Comparison of ENCODE assay signal across 14 mouse cellular contexts in the genomic region with DNA sequence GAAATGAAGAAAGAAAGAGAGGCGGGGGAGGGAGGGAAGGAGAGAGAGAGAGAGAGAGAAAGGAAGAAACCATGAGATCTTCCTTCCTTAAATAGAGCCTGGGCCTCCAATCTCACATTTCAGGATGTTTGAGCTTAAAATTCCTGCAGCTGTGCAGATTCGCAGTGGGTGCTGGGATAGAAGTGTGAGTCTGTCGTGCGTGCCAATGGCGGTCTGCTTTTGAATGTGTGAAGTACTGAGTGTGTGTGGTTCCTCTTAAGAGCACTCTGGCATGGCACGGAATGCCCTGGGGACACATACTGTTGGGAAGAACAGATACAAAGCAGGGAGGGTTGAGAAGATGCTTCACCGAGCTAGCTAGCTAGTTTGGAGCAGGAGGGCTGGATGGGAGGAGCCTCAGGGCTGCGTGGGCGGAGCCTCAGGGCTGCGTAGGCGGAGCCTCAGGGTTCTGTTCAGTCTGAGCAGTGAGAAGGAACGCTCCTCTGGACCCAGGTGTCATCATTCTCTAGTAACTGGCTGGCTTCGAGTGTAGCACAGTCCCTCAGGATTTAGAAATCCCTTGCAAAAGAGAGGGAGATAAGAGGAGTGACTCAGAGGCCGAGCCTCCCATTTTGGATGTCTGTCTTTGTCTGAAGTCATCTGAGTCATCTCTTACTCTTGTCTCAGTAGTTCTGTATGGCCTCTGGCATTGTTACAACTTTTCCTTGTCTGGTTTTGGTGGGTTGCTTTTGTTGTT. TPM values are rescaled to one million over a fixed set of nuclear protein-coding genes. Genes with fewer than 3 reads are reported as not detected.
DNase-seq lines count a peak whose midpoint lies in the region; ATAC-seq and TF ChIP-seq lines count a peak whose summit lies in the region.
"Had no signal": no experiment of that assay in that cellular context is flagged by ENCODE, and none has a peak within 500 bp of the region (broad histone marks: within the 10 kb centered on the region; RNA-seq: fewer than 3 reads in every experiment).

No protein-coding gene starts in this region.

- ATAC-seq in intestine, embryonic 15.5 days, result 0 out of 2 replicates have a peak, but pooled peaks have one; percentile 27
- ATAC-seq in intestine, embryonic 16.5 days, result no peak
- ATAC-seq in liver, postnatal 0 days, result peak; percentile 25; the same call in 1 of the 2 replicates
- ATAC-seq in heart, embryonic 12.5 days (ENCODE audit: insufficient number of reproducible peaks, low FRiP score), result no peak

- no peak for TF ChIP-seq CTCF in liver, postnatal 0 days (IDR thresholded peaks at IDR 0.05; ENCODE audit: low read depth)

- peak; percentile 70 for DNase-seq in A20 (ENCODE audit: low read depth, low spot score)
- DNase-seq in NIH3T3 (ENCODE audit: low read depth), result peak; percentile 79
- peak; percentile 48 for DNase-seq in liver, postnatal 0 days
- DNase-seq in gastrocnemius, postnatal 14 days, result no peak
- DNase-seq in cerebellum, adult 9-10 months, result no peak
- DNase-seq: cerebellum, postnatal 14 days; kidney, adult 9 months had no signal

- intact Hi-C loops in gastrocnemius, postnatal 14 days (cut with DNase I; ENCODE audit: low total_unique reads), result no loop called here

- no peak overlapping the region for H3K27ac ChIP-seq in intestine, embryonic 15.5 days
- H3K27ac ChIP-seq in intestine, embryonic 16.5 days (ENCODE audit: low read length), result no peak overlapping the region
- H3K27ac ChIP-seq in liver, postnatal 0 days (ENCODE audit: low read depth), result no peak overlapping the region; the same call in 1 of the 2 replicates
- no peak overlapping the region for H3K27ac ChIP-seq in heart, embryonic 12.5 days (ENCODE audit: poor library complexity, severe bottlenecking)
- H3K27ac ChIP-seq: forebrain, embryonic 10.5 days; heart, embryonic 10.5 days; limb, embryonic 10.5 days; neural tube, embryonic 13.5 days had no signal

- H3K27me3 ChIP-seq in intestine, embryonic 15.5 days (replicated peaks), result no peaks in the 10 kb centered on the region
- no peaks in the 10 kb centered on the region for H3K27me3 ChIP-seq in intestine, embryonic 16.5 days (replicated peaks; ENCODE audit: control insufficient read depth, insufficient read depth, low read length)
- H3K27me3 ChIP-seq in liver, postnatal 0 days (ENCODE audit: insufficient read depth, low read length), result no peaks in the 10 kb centered on the region
- peaks cover 6% of the 10 kb centered on the region; the same call in 1 of the 2 replicates for H3K27me3 ChIP-seq in heart, embryonic 12.5 days (replicated peaks)
- H3K27me3 ChIP-seq: neural tube, embryonic 13.5 days had no signal

- WGBS in intestine, embryonic 15.5 days, result 46% methylated on average over 14 of the region's 14 CpGs
- 51% methylated on average over 14 of the region's 14 CpGs for WGBS in intestine, embryonic 16.5 days
- WGBS in liver, postnatal 0 days (ENCODE audit: insufficient replicate concordance), result 50% methylated on average over 14 of the region's 14 CpGs
- 49% methylated on average over 14 of the region's 14 CpGs for WGBS in heart, embryonic 12.5 days

- no peaks in the 10 kb centered on the region for H3K4me1 ChIP-seq in intestine, embryonic 15.5 days (replicated peaks)
- peaks cover 5% of the 10 kb centered on the region; the same call in 1 of the 2 replicates for H3K4me1 ChIP-seq in intestine, embryonic 16.5 days (ENCODE audit: control insufficient read depth, insufficient read depth, low read length)
- peaks cover 19% of the 10 kb centered on the region for H3K4me1 ChIP-seq in liver, postnatal 0 days (ENCODE audit: insufficient read depth)
- no peaks in the 10 kb centered on the region for H3K4me1 ChIP-seq in heart, embryonic 12.5 days (replicated peaks)
- H3K4me1 ChIP-seq: forebrain, embryonic 10.5 days; limb, embryonic 10.5 days; neural tube, embryonic 13.5 days had no signal

- H3K9me3 ChIP-seq in intestine, embryonic 15.5 days, result no peaks in the 10 kb centered on the region
- H3K9me3 ChIP-seq in intestine, embryonic 16.5 days (ENCODE audit: control insufficient read depth, low read length), result no peaks in the 10 kb centered on the region
- H3K9me3 ChIP-seq in liver, postnatal 0 days (ENCODE audit: low read length), result no peaks in the 10 kb centered on the region
- no peaks in the 10 kb centered on the region for H3K9me3 ChIP-seq in heart, embryonic 12.5 days (replicated peaks)
- H3K9me3 ChIP-seq: heart, embryonic 10.5 days; limb, embryonic 10.5 days; neural tube, embryonic 13.5 days had no signal

- TF ChIP-seq EP300 in liver, postnatal 0 days (IDR thresholded peaks at IDR 0.05; ENCODE audit: low read depth), result no peak

- no peak overlapping the region for H3K9ac ChIP-seq in intestine, embryonic 15.5 days
- no peak overlapping the region for H3K9ac ChIP-seq in intestine, embryonic 16.5 days (ENCODE audit: low read depth, low read length)
- no peak overlapping the region for H3K9ac ChIP-seq in liver, postnatal 0 days (replicated peaks)
- H3K9ac ChIP-seq in heart, embryonic 12.5 days, result no peak overlapping the region
- H3K9ac ChIP-seq: neural tube, embryonic 13.5 days had no signal

- no peaks in the 10 kb centered on the region for H3K36me3 ChIP-seq in intestine, embryonic 15.5 days
- no peaks in the 10 kb centered on the region for H3K36me3 ChIP-seq in intestine, embryonic 16.5 days (ENCODE audit: control insufficient read depth, insufficient read depth, low read length)
- H3K36me3 ChIP-seq in liver, postnatal 0 days (replicated peaks; ENCODE audit: insufficient read depth, low read length), result no peaks in the 10 kb centered on the region
- no peaks in the 10 kb centered on the region for H3K36me3 ChIP-seq in heart, embryonic 12.5 days
- H3K36me3 ChIP-seq: forebrain, embryonic 10.5 days; heart, embryonic 10.5 days; limb, embryonic 10.5 days; neural tube, embryonic 13.5 days had no signal

- no peak overlapping the region for H3K4me2 ChIP-seq in intestine, embryonic 15.5 days (replicated peaks)
- no peak overlapping the region for H3K4me2 ChIP-seq in intestine, embryonic 16.5 days (ENCODE audit: low read depth, low read length)
- no peak overlapping the region for H3K4me2 ChIP-seq in liver, postnatal 0 days (ENCODE audit: low read depth, low read length)
- no peak overlapping the region for H3K4me2 ChIP-seq in heart, embryonic 12.5 days
- H3K4me2 ChIP-seq: neural tube, embryonic 13.5 days had no signal

- no peak overlapping the region for H3K4me3 ChIP-seq in intestine, embryonic 15.5 days (replicated peaks)
- H3K4me3 ChIP-seq in intestine, embryonic 16.5 days (ENCODE audit: low read length), result no peak overlapping the region
- no peak overlapping the region for H3K4me3 ChIP-seq in liver, postnatal 0 days (ENCODE audit: low read depth, low read length)
- no peak overlapping the region for H3K4me3 ChIP-seq in heart, embryonic 12.5 days
- H3K4me3 ChIP-seq: forebrain, embryonic 10.5 days; heart, embryonic 10.5 days; limb, embryonic 10.5 days; neural tube, embryonic 13.5 days had no signal

RNA-seq across cellular contexts. Expression of a gene that starts 3.1 kb away (rescaled TPM):
- not detected in 2 replicates for polyA plus RNA-seq in intestine, embryonic 15.5 days (2015; fragmentation: Nextera tagmentation; extraction: Ambion mirVana)
- polyA plus RNA-seq in intestine, embryonic 16.5 days (2015; fragmentation: Nextera tagmentation; extraction: Ambion mirVana), result 0.07 TPM in 1 of 2 replicates, not detected in the other
- polyA plus RNA-seq in liver, postnatal 0 days (2015; fragmentation: Nextera tagmentation; extraction: Ambion mirVana), result 0.18 and 0.28 TPM in 2 replicates
- total RNA-seq in gastrocnemius, postnatal 14 days (2021), result under 1 TPM in 1 of 2 experiments, not detected in 1; 0.12 TPM
- not detected in 2 replicates for polyA plus RNA-seq in heart, embryonic 12.5 days (2016; fragmentation: Nextera tagmentation; extraction: Ambion mirVana)
- polyA plus RNA-seq: forebrain, embryonic 10.5 days; heart, embryonic 10.5 days; limb, embryonic 10.5 days; neural tube, embryonic 13.5 days had no signal

RNA-seq across cellular contexts. Expression of a gene that starts 13.3 kb away (rescaled TPM):
- 8.7 and 10.5 TPM in 2 replicates for polyA plus RNA-seq in intestine, embryonic 15.5 days (2015; fragmentation: Nextera tagmentation; extraction: Ambion mirVana)
- polyA plus RNA-seq in intestine, embryonic 16.5 days (2015; fragmentation: Nextera tagmentation; extraction: Ambion mirVana), result 8.0 and 9.7 TPM in 2 replicates
- 9.3 and 10.8 TPM in 2 replicates for polyA plus RNA-seq in liver, postnatal 0 days (2015; fragmentation: Nextera tagmentation; extraction: Ambion mirVana)
- 1 to 10 TPM in 1 of 2 experiments, under 1 TPM in 1; 0.84 to 1.2 TPM for total RNA-seq in gastrocnemius, postnatal 14 days (2021)
- 5.6 and 8.8 TPM in 2 replicates for polyA plus RNA-seq in heart, embryonic 12.5 days (2016; fragmentation: Nextera tagmentation; extraction: Ambion mirVana)

RNA-seq across cellular contexts. Expression of a gene that starts 32.9 kb away (rescaled TPM):
- 2.8 and 3.3 TPM in 2 replicates for polyA plus RNA-seq in intestine, embryonic 15.5 days (2015; fragmentation: Nextera tagmentation; extraction: Ambion mirVana)
- 1.2 and 1.5 TPM in 2 replicates for polyA plus RNA-seq in intestine, embryonic 16.5 days (2015; fragmentation: Nextera tagmentation; extraction: Ambion mirVana)
- 0.17 and 0.46 TPM in 2 replicates for polyA plus RNA-seq in liver, postnatal 0 days (2015; fragmentation: Nextera tagmentation; extraction: Ambion mirVana)
- 10 to 100 TPM in 1 of 2 experiments, 1 to 10 TPM in 1; 5.3 to 17.7 TPM for total RNA-seq in gastrocnemius, postnatal 14 days (2021)
- polyA plus RNA-seq in heart, embryonic 12.5 days (2016; fragmentation: Nextera tagmentation; extraction: Ambion mirVana), result 0.65 and 0.81 TPM in 2 replicates

RNA-seq across cellular contexts. Expression of a gene that starts 49.5 kb away (rescaled TPM):
- 19.6 and 21.8 TPM in 2 replicates for polyA plus RNA-seq in intestine, embryonic 15.5 days (2015; fragmentation: Nextera tagmentation; extraction: Ambion mirVana)
- polyA plus RNA-seq in intestine, embryonic 16.5 days (2015; fragmentation: Nextera tagmentation; extraction: Ambion mirVana), result 20.4 and 22.0 TPM in 2 replicates
- polyA plus RNA-seq in liver, postnatal 0 days (2015; fragmentation: Nextera tagmentation; extraction: Ambion mirVana), result 8.2 and 8.7 TPM in 2 replicates
- 1 to 10 TPM; 9.2 to 9.5 TPM for total RNA-seq in gastrocnemius, postnatal 14 days (2021)
- 21.4 and 21.6 TPM in 2 replicates for polyA plus RNA-seq in heart, embryonic 12.5 days (2016; fragmentation: Nextera tagmentation; extraction: Ambion mirVana)

RNA-seq across cellular contexts. Expression of a gene that starts 57.9 kb away (rescaled TPM):
- polyA plus RNA-seq in intestine, embryonic 15.5 days (2015; fragmentation: Nextera tagmentation; extraction: Ambion mirVana), result 32.0 and 36.6 TPM in 2 replicates
- 26.3 and 26.6 TPM in 2 replicates for polyA plus RNA-seq in intestine, embryonic 16.5 days (2015; fragmentation: Nextera tagmentation; extraction: Ambion mirVana)
- 3.3 and 4.1 TPM in 2 replicates for polyA plus RNA-seq in liver, postnatal 0 days (2015; fragmentation: Nextera tagmentation; extraction: Ambion mirVana)
- 1 to 10 TPM; 6.4 to 8.3 TPM for total RNA-seq in gastrocnemius, postnatal 14 days (2021)
- 31.9 and 35.8 TPM in 2 replicates for polyA plus RNA-seq in heart, embryonic 12.5 days (2016; fragmentation: Nextera tagmentation; extraction: Ambion mirVana)

Comparison
In these comparisons a context has a peak if more than half of its experiments do, and no peak if none do; other contexts are left out.
1. ATAC-seq: peak in intestine, embryonic 15.5 days (single experiment) and liver, postnatal 0 days (single experiment); none in intestine, embryonic 16.5 days (single experiment) and heart, embryonic 12.5 days (single experiment).
2. DNase-seq: peak in A20 (single experiment), NIH3T3 (single experiment) and liver, postnatal 0 days (single experiment); none in gastrocnemius, postnatal 14 days (single experiment) and cerebellum, adult 9-10 months (single experiment).